Mouse (Mus musculus): ENCODE measurements at regions not wholly inside any gene's neighbourhood (a gene's known extent, or its start where the extent isn't known, plus 50 kb on each side); places are given as distances from the start of the nearest gene placed in this dataset.

GRCm38 (mm10) chr19:53453317-53453947 is 63.1 kb upstream of the Smndc1 start:
- TF ChIP-seq CTCF (IDR thresholded peaks at IDR 0.05; ENCODE audit: insufficient read depth, low read length): no peak
- no peak for TF ChIP-seq POLR2A (IDR thresholded peaks at IDR 0.05; ENCODE audit: borderline replicate concordance, extremely low read depth, low read depth, low read length)

Data from lung, adult 2 months (tissue).